Mouse (Mus musculus): ENCODE measurements around the gene Mkks. TPM values are rescaled to one million over a fixed set of nuclear protein-coding genes. Genes with fewer than 3 reads are reported as not detected.

The Mkks gene
- polyA plus RNA-seq, 1 experiment, result 21.5 TPM

DNA sequence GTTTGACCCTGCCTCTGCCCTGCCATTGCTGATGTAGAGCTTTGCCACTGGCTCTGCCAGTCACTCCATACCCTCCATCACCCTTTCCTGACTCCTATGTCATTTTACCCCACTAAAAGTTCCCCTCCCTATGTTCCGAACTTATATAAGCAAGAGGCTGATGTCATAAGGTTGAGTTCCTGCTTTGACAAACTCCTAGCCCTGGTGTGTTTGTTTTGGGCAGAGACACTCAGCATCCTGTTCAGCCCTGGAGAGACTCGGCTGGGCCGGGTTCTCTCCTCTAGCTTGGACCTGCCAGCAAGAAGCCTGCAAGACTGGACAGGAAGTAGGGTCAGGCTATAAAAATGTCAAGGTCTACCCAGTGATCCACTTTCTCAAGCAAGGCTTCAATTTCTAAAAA lies 58.3 kb downstream of the Mkks start:
- Histone ChIP-seq H3K9me3 (replicated peaks; ENCODE audit: control insufficient read depth, insufficient read depth, low read length, poor library complexity, severe bottlenecking) (no peaks in the 10 kb centered on the region), H3K9ac (ENCODE audit: low read depth, poor library complexity, severe bottlenecking) (no peak overlapping the region), H3K4me1 (ENCODE audit: control insufficient read depth, insufficient read depth, low read length) (no peaks in the 10 kb centered on the region), H3K36me3 (ENCODE audit: control insufficient read depth, insufficient read depth, low read length, poor library complexity, severe bottlenecking) (no peaks in the 10 kb centered on the region), H3K4me3 (ENCODE audit: low read depth, low read length) (no peak overlapping the region), H3K27ac (ENCODE audit: insufficient read depth, low read length) (no peak overlapping the region), H3K27me3 (ENCODE audit: control insufficient read depth, insufficient read depth, low read length, poor library complexity, severe bottlenecking) (no peaks in the 10 kb centered on the region)
- TF ChIP-seq POLR2A (IDR thresholded peaks at IDR 0.05; ENCODE audit: insufficient read depth, low read length) (no peak), CTCF (IDR thresholded peaks at IDR 0.05; ENCODE audit: low read depth, low read length) (no peak), EP300 (IDR thresholded peaks at IDR 0.05; ENCODE audit: insufficient read depth, low read depth, low read length) (no peak)

GRCm38 (mm10) chr2:136827612-136828011 lies 63.6 kb downstream of the Mkks start:
- Histone ChIP-seq H3K36me3 (ENCODE audit: control insufficient read depth, insufficient read depth, low read length, poor library complexity, severe bottlenecking) (no peaks in the 10 kb centered on the region), H3K4me1 (ENCODE audit: control insufficient read depth, insufficient read depth, low read length) (no peaks in the 10 kb centered on the region), H3K9ac (ENCODE audit: low read depth, poor library complexity, severe bottlenecking) (no peak overlapping the region), H3K4me3 (ENCODE audit: low read depth, low read length) (no peak overlapping the region), H3K27me3 (ENCODE audit: control insufficient read depth, insufficient read depth, low read length, poor library complexity, severe bottlenecking) (no peaks in the 10 kb centered on the region), H3K9me3 (replicated peaks; ENCODE audit: control insufficient read depth, insufficient read depth, low read length, poor library complexity, severe bottlenecking) (no peaks in the 10 kb centered on the region), H3K27ac (ENCODE audit: insufficient read depth, low read length) (no peak overlapping the region)
- TF ChIP-seq CTCF (IDR thresholded peaks at IDR 0.05; ENCODE audit: low read depth, low read length), result no peak
- TF ChIP-seq EP300 (IDR thresholded peaks at IDR 0.05; ENCODE audit: insufficient read depth, low read depth, low read length), result no peak
- no peak for TF ChIP-seq POLR2A (IDR thresholded peaks at IDR 0.05; ENCODE audit: insufficient read depth, low read length)

Other genes starting within 250 kb of the Mkks start
- gene Snap25, start 177.9 kb downstream of the Mkks start, polyA plus RNA-seq (2011; ENCODE audit: insufficient read depth, insufficient read length, low read depth, missing spikeins), result 0.72 and 1.0 TPM in 2 replicates
- 14.7 TPM in 1 of 2 replicates, not detected in the other for gene AL731706.2, start 5.7 kb downstream of the Mkks start, polyA plus RNA-seq (2011; ENCODE audit: insufficient read depth, insufficient read length, low read depth, missing spikeins)
- 10.7 and 11.4 TPM in 2 replicates for gene Slx4ip, start 171 bp downstream of the Mkks start, polyA plus RNA-seq (2011; ENCODE audit: insufficient read depth, insufficient read length, low read depth, missing spikeins)
- gene AL731706.1, start within 50 bp of the Mkks start, polyA plus RNA-seq (2011; ENCODE audit: insufficient read depth, insufficient read length, low read depth, missing spikeins), result 8.8 and 13.4 TPM in 2 replicates
- gene Jag1, start 225.3 kb upstream of the Mkks start, polyA plus RNA-seq (2011; ENCODE audit: insufficient read depth, insufficient read length, low read depth, missing spikeins), result 10.3 and 11.4 TPM in 2 replicates